Mouse (Mus musculus) heart, adult 2 months (tissue): Measurements from ENCODE around the gene Anxa3.

Source experiments
- CTCF ChIP-seq: fragments of 200-600 bp; IDR thresholded peaks from 2 replicates; pipeline ENCODE4 v1.8.1; 2022; ENCODE audit warnings: antibody characterized with exemption, mild to moderate bottlenecking, moderate library complexity
- EP300 ChIP-seq: fragments of 200-500 bp; IDR thresholded peaks from 2 replicates; pipeline ENCODE4 v1.6.1; 2011; ENCODE audit warnings: low read depth, low read length, control low read depth; ENCODE audit not compliant: insufficient read depth
- POLR2A ChIP-seq: fragments of 200-500 bp; IDR thresholded peaks from 2 replicates; pipeline ENCODE4 v1.6.1; 2011; ENCODE audit warnings: mild to moderate bottlenecking, low read depth, low read length, control low read depth; ENCODE audit not compliant: insufficient read depth

- TF ChIP-seq POLR2A (no peak), CTCF (no peak), EP300 (no peak)
Observed at GRCm38 (mm10) chr5:96868893-96869292, 75.8 kb downstream of the Anxa3 start.
